Mouse (Mus musculus): ENCODE results near the gene Ptcd1.
"Not testable (repeated sequence)": the region's sequence is repeated elsewhere in the genome, so short reads cannot be mapped to it uniquely, and the experiment has no call there.

The Ptcd1 gene

GRCm38 (mm10) chr5:145161361-145161760, 5.5 kb downstream of the Ptcd1 start:
- DNase-seq, result no peak

DNA sequence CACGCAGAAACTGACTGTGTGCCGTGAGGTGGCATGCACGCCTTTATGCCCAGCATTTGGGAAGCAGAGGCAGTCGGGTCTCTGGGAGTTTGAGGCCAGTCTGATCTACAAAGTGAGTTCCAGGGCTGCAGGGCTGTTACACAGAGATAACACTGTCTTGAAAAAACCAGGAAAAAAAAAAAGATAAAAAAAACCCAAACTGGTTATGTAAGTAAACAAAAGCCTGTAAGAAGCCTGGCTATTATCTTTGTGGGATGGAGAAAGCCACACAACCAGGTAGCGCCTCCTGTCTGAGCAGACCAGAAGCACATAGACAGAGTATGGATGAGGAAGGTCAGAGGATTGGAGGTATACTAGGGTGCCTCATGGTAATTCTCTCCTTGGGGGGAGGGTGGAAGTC, 14.2 kb downstream of the Ptcd1 start:
- DNase-seq, result no peak

GRCm38 (mm10) chr5:145149294-145149693, 17.6 kb downstream of the Ptcd1 start:
- no peak for DNase-seq

GRCm38 (mm10) chr5:145147748-145148147, 19.2 kb downstream of the Ptcd1 start:
- no peak for DNase-seq

- DNase-seq, result no peak
These were observed 26.3 kb downstream of the Ptcd1 start for GRCm38 (mm10) chr5:145140611-145141010.

DNA sequence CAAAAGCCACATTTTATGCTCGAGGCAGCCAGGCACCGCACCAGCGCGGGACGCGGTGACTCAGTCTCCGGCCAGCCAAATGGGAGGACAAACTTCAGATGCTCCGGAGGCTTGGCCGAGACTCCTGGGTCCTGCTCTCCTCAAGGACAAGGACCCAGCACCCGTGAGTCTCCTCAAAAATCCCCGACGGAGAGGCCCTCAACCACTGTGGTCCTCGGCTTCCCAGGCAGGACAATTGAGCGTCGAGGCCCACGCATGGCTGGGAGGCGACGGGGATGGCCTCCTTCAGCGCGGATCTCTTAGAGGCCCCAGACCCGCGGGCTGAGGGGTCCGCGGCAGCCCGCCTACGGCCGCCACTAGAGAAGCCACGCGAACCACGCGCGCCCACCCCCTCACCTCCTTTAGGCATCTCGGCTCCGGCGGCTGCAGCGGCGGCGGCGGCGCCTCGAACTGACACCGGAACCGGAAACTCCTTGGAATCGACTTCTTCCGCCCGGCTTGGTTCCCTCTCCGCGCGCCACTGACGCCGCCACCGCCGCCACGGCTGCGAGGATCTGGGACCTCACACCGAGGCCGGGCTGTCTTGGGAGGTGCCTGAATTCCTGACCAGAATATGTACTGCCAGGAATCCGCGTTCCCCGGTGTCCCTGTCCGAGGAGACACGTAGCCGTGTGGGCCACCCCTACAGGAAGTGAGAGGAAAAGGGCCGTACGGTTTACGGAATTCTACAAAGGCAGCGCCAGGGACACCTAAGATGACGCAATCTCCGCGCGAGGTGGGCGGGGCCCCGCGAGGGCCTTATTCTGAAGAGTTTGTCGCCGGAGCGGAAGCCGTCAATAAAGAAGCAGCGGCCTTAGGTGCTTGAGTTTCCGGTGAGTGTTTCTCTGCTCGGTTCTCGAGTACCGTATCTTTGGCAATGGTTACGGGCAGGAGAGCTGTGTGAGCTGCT, 27.1 kb downstream of the Ptcd1 start, which contains the start of the genes Pdap1 and Bud31:
Gene Pdap1, minus strand, starts transcription at position 668 of the 949 bp plus-strand sequence.
Gene Bud31, plus strand, starts transcription at position 792 of the 949 bp plus-strand sequence.
- peak; percentile 93 to 95 for DNase-seq

DNA sequence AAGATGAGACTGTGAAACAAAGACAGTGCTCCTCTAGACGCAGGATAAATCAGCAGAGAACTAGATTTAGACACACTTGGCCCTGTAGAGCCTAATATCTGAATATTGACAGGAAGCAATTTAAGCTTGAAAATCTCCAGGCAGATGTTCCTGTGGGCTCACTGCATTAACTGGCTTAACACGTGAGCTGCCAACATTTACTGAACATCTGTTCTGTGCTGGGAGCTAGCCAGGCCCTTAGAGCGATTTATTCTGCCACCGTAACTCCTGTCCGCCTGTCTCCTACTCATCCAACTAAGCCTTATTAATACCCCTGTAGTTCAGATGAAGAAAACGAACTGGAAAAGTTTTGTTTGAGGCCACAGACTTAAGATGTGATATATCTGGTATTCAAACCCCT, 28.1 kb downstream of the Ptcd1 start:
- DNase-seq, result no peak

DNA sequence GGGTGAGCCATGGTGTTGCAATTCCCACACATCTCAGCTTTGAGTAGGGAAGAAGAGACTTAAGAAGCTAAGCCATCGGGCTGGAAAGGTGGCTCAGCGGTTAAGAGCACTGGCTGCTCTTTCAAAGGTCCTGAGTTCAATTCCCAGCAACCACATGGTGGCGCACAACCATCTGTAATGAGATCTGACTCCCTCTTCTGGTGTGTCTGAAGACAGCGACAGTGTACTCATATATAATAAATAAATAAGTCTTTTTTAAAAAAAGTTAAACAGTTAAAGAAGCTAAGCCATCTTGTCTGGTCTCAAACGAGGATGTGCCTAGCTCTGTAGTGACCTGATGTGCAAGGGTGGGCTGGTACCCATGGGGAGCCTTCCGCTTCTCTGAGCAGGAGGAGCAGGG, 33.6 kb downstream of the Ptcd1 start:
- not testable (repeated sequence) for DNase-seq

DNA sequence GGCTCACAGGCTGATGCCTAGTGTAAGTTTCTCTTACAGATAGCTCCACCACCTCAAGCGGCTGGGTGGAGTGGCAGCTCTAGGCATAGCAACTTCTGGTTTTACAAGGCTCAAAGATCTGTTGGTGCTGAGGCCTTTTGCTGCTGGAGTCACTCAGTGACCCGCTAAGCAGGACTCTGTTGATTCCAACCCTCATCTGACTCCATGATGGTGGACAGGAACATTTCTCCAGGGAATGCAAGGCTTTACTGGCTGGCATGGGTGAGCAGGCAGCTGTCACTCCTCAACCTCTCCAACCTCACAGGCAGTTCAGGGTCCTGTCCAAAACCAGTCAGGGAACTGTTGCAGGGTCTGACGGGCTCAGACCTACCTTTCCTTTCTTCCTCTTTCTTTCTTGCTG, 35.9 kb downstream of the Ptcd1 start:
- no peak for DNase-seq

GRCm38 (mm10) chr5:145130191-145130590, 36.7 kb downstream of the Ptcd1 start:
- no peak for DNase-seq

GRCm38 (mm10) chr5:145129773-145130172, 37.1 kb downstream of the Ptcd1 start:
- DNase-seq, result not testable (repeated sequence)

GRCm38 (mm10) chr5:145129124-145129523, 37.8 kb downstream of the Ptcd1 start:
- DNase-seq, result no peak

- no peak for DNase-seq
These were observed 40.3 kb downstream of the Ptcd1 start for GRCm38 (mm10) chr5:145126580-145126979.

DNA sequence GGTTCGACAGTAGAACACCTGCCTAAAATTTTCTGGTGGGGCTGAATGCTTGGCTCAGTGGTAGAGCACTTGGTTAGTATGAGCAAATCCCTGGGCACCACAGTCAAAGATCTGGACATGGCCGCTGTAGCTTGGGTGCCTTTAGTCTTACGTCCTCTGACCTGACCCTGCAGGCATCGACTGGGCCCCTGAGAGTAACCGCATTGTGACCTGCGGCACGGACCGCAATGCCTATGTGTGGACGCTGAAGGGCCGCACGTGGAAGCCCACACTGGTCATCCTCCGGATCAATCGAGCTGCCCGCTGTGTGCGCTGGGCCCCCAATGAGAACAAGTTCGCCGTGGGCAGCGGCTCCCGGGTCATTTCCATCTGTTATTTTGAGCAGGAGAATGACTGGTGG, 43.5 kb downstream of the Ptcd1 start:
- no peak for DNase-seq

GRCm38 (mm10) chr5:145120921-145121320, 46.0 kb downstream of the Ptcd1 start:
- no peak for DNase-seq

DNA sequence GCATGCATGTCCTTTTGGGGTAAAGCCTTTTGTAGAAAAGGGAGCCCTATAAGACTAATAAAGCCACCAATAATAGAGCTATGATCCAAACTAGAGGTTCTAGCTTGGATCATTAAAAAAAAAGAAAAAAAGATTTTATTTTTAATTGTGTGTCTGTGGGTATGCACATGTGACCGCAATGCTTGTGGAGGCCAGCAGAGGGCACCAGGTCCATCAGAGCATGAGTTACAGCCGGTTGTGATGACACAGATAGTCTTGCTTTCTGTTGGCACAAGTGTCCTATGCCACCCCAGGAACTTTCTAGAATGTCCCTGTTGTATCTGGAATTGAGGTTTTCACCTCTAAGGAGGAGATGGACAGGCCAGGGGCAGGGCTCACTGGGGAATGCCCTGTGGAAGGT, 47.5 kb downstream of the Ptcd1 start:
- DNase-seq, result no peak

- DNase-seq, result no peak
These were observed 48.4 kb downstream of the Ptcd1 start for GRCm38 (mm10) chr5:145118461-145118860.

DNA sequence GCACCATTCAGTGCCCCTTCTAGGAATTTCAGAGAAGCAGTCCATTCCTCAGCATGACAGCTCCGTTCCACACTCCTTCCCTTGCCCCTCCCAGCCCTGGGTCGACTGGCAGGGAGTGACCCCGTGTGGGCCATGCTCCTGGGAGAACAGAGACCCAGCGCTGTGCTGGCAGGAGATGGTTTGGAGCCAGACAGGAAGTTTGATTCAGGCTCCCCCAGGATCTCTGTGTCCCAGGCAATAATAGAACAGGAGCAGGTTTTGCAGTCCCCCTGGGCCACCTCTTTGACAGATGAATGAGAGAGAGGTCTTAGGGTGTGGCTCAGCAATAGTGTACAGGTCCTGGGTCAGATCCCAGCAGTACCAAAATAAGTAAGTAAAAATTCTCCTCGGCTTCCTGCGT, 48.9 kb downstream of the Ptcd1 start:
- DNase-seq, result peak in 1 of 2 experiments; percentile 40

- DNase-seq, result peak; percentile 77 to 82
These were observed 50.0 kb downstream of the Ptcd1 start for GRCm38 (mm10) chr5:145116916-145117315.

- peak; percentile 84 to 87 for DNase-seq
These were observed 50.6 kb downstream of the Ptcd1 start for GRCm38 (mm10) chr5:145116316-145116715.

- no peak for DNase-seq
These were observed 51.2 kb downstream of the Ptcd1 start for GRCm38 (mm10) chr5:145115736-145116135.

- DNase-seq, result peak; percentile 81 to 83
These were observed 52.1 kb downstream of the Ptcd1 start for GRCm38 (mm10) chr5:145114606-145115473.

DNA sequence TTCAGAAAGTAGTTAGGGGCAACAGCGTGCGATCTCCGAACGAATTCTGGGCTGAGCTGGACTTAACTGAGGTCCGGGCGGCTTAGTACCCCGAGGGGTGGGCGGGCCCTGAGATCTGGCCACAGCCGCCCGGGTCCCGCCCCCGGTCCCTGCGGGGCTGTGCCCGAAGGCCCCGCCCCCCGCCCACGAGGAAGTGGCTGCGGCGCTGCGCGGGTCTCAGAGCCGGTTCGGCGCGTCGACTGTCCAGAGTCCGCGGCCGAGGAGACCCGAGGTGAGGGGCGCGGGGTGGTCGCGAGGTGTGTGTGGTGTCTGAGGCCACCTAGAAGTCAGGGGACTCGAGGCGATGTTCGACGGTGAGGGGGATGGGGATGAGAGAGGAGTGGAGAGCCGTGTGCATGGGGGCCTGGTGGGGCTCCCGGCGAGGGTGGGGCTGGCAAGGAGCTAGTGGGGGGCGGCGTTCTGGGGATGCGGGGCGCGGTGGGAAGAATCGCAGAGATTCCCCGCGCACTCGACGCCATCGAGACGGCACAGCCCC, 52.8 kb downstream of the Ptcd1 start, which contains the start of gene Arpc1b:
Gene Arpc1b, plus strand, starts transcription at position 145 of the 535 bp plus-strand sequence.
- DNase-seq, result peak; percentile 78 to 79

All from lung, adult 18-20 months (tissue).